Mouse (Mus musculus) gastrocnemius, postnatal 25 days (tissue): Measurements from ENCODE around the gene Lsm10. TPM values are rescaled to one million over a fixed set of nuclear protein-coding genes. Genes with fewer than 3 reads are reported as not detected.

ENCODE experiments used
- DNase-seq: peaks from one replicate; pipeline ENCODE4 v3.0.0; 2022
- total RNA-seq, 2 experiments: library from RNA; stranded (reverse); gene quantifications; 1 replicate in 1 of 2; 2 replicates in 1 of 2; pipeline ENCODE4 v1.2.3; 2021

The Lsm10 gene
- total RNA-seq, 2 experiments from 2014 or later = 6.7 to 7.6 TPM

DNA sequence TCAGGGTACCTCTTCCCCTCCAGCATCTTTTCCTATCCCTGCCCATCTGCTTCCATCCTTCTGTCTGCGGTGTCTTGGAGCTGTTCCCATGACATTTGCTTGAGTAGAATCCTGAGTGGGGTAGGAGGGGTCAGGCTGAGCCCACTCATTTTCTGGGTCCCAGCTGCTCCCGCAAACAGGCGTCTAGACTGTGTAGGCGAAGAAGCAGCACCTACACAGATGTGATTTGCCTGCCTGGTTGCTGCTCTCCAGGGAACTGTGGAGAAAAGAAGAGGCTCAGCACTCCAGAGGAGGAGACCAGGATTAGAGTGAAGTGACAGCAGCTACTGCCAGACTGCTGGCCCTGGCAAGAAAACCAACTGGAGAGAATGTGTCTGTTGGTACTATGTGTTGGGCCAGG is 22.2 kb downstream of the Lsm10 start:
- DNase-seq = no peak

DNA sequence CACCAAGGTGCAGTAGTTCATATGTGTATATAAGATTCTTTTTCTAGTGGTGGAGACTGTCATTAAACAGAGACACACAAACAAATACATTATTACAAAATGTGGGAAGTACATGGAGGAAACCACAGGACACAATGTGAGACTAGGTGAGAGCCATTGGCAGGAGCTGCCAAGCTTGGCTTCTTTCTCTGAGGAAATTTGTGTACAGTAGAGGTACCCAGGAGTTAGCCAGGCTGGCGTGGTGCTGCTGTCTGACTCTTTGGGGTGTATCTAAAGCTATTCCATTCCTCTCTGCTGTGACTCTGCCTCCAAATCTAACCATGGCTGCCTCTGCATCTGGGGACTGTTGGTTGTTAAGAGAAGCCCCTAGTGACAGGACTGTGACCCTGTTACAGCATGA is 22.6 kb downstream of the Lsm10 start:
- DNase-seq = no peak

DNA sequence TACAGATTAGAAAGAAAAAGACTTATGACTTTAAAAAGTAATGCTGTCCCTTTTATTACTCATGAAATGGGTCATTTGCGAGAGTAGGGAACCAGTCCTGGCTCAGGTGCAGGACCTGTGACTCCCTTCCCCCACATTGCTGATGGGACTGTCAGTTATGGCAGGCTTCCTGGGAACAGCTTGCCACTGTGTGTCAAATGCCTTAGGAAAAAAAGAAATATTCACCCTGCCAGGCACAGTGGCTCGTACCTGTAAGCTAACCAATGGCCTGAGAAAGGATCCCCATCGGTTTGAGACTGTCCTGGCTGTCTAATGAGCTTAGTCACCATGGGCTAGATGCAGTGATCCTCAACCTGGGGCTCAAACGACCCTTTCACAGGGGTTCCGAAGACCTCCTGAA is 23.6 kb downstream of the Lsm10 start:
- no peak for DNase-seq

DNA sequence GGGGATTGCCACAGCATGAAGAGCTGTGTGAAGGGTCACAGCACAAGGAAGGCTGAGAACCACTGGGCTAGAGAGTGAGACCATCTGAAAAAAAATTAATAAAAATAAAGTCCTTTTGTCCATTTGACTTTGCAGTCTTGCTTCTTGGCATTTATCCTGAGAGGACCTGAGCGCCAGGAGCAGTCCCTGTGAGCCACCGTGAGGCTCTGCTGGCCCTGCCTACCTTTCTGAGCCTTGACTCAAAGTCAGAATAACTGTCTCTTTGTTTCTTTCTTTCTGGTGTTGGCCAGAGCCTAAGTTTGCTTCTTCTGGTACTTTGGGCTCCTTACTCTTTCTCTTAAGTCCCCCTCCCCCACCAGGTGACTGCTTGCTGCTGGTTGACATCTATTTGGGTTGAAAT is 24.1 kb downstream of the Lsm10 start:
- DNase-seq = no peak

DNA sequence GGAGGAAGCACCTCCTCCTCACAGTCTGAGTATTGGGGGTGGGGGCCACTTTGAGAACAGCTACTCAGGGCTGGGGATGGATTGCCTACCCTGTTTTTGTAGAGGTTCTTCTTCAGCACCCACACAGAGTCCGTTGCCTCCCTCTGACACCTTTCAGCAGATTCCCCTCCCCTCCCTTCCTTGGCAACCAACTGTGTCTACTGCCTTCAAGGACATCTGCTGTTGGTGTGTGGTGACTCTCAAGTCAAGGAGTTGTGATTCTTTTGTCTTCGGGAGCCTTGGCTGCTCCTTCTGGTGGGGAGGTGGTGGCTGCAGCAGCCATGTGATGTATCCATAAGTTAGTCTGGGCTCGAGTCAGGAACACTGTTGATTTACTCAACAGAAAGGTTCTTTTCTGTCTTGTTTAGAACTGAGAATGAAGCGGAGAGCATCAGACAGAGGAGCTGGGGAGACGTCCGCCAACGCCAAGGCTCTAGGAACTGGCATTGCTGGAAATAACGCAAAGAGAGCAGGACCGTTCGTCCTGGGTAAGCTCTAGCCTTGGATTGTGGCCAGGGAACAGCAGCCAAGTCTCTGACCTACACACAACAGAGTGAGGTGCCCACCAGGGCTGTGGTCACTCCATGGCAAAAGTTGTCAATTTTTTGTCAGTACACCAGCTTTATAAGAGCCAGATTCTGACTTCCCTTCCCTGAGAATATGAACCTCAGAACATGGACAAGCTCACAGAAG is 27.1 kb downstream of the Lsm10 start:
- no peak for DNase-seq

DNA sequence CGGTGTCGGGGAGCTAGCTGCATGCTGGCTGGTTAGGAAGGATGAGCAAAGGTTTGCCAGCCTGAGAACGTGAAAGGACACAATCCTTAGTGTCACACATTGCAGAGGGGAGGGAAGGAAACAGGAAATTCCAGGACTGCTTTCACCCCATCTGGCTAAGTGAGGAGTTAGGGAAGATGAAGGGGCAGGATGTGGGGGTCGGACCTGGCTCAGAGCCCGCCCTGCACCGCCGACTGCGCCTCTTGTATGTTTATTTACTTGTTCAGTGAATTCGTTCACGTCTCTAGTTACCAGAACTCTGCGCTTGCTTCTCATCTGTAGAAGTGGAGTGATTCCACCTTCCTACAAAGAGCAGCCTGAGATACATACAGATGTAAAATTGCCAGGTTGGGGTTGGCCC is 34.1 kb downstream of the Lsm10 start:
- no peak for DNase-seq

DNA sequence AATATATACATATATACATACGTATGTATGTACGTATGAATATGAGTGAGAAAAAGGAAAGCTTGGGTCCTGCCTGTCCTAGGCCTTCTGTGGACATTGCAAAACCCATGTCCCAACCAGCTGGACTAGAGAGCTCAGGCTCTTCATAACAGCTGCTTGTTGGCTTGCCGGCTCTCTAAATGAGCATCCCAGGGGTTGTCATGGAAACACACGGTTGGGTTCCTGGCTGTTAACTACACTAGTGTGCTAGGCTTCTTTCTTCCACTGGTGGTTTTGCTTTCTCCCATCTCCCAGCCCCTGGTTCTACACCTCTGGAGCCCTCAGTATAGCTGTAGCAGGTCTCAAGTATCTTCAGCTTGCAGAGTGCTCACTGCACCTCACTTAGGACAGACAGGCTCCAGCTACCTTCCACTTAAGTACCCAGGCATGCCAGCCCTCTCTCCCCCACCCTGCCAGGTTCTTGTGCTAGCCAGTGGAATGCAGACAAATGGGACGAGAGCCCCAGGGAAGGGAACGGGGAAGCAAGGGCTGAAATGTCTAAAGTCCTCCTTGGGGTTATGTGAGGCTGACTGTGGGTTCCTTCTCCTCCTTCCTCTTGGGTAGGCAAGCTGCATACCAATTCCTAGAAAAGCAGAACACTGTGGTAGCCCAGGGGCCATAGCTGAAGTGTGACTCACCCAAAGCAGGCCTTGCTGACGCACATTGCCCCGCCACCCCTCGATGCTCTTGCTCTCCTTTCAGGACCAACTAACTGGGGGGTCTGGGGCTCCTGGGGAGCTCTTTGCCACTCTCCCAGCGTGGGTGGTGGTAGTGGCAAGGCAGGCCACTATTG is 35.1 kb downstream of the Lsm10 start:
- DNase-seq = peak; percentile 41

DNA sequence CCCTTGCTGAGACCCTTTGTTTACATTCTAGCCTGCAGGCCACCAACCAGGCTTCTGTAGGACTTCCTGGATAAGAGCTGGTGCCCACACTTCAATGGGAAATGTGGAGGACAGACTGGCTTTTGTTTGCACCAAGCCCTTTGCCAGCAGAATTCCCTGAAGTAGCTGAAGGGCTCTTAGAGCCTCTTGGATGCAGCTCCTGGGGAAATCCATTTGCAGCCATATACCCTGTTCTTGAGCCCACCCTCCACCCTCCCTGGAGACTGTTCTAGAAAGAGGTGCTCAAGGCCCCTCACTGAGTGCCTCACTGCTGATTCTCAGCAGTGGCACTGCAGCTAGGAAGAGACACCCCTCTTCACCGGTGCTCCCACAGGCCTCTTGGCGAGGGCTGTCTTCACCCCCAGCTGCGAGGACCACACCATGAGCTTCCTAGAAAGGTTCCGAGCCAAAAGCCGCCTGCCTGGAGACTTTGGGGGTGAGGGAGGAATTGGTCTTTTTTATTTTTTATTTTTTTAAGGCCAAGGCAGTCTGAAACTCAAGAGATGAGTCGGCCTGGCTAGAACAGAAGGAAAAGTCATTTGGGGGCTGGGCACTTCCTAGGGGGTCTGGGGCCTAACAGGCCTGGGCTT is 36.3 kb downstream of the Lsm10 start:
- DNase-seq = no peak

DNA sequence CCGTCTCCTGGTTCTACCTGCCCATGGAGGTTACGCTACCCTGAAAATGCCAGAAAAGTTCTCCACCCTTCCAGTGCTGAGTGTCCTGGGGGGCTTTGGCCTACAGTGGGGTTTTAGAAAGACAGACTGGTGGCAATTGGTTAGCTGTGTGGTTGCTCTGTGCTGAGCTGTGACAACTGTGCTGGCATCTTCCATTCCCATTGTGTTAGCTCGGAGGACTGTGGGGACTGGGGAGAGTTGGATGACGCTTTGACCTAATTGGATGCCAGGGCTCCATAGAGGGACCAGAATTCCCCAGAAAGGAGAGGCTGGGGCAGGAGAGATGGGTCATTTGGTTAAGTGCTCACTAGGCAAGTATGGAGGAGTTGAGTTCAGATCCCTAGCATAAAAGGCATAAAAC is 37.8 kb downstream of the Lsm10 start:
- no peak for DNase-seq

DNA sequence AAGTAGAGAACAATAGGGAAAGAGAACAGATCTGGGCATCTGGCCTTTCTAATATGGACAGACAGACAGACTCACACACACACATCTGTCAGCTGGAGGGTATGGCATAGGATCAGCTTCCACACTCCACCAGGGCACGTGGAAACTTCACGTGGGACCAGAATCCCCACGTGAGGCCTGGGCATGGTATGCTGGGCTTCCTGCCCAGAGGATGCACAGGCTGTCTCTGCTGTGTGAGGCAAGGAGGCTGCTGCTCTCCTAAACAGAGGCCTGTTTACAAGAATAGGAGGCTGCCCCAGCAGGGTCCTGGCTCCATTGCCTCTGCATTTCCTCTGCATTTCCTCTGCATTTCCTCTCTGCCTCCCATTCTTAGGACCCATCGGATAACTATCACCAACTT is 38.2 kb downstream of the Lsm10 start:
- no peak for DNase-seq

DNA sequence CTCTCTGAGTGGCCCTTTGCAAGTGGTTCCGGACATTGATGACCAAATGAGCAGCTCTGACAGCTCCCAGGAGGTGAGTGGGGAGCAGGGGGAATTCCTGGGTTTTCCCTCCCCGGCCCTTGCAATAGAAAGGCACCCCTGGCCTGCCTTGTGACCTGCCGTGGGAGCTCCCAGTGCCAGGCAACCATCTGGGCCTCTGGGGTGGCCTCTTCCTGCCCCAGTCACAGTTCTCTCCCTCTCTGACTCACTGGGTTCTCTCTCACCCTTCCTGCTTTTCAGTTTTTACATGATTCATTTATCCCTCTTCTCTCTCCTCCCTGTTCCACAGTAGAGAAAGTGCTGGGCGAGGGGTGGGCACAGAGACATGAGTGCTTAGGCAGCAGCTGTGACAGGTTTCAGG is 41.4 kb downstream of the Lsm10 start:
- DNase-seq = no peak

DNA sequence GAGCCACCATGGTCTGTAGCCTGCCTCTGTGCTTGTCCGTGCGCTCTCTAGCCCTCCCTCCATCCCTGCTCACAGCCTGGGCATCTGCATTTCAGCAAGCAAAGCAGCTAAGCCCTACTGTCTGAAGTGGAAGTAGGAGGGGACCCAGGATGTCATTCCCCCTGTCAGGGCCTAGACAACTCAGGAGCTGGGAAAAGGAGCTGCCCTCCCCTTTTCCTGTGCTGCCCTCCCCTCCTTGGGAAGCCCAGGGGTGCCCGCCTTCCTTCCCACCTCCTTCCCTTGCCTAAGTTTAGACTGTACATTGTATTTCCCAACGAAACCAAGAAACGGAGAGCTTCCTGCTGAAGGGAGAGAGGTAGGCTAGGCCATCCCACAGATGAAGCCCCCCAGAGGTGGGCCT is 44.6 kb downstream of the Lsm10 start:
- DNase-seq = no peak

DNA sequence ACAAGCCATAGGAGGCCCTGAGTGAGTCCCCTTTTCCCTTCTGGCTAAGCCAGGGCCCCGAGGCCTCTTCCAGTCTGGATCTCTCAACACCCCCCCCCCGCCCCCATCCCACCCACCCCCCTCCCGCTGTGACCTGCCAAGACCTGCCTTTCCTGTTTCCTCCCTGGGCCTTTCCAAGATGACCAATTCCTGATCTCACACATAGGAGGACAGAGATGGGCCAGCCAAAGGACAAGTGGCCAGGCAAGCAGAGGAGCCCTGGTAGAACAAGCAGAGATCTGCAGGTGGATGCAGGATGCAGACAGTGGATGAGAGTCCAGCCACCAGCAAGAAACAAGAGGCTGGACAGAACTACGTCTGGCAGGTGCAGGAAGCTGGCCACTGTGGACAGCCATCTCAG is 49.0 kb downstream of the Lsm10 start:
- no peak for DNase-seq

DNA sequence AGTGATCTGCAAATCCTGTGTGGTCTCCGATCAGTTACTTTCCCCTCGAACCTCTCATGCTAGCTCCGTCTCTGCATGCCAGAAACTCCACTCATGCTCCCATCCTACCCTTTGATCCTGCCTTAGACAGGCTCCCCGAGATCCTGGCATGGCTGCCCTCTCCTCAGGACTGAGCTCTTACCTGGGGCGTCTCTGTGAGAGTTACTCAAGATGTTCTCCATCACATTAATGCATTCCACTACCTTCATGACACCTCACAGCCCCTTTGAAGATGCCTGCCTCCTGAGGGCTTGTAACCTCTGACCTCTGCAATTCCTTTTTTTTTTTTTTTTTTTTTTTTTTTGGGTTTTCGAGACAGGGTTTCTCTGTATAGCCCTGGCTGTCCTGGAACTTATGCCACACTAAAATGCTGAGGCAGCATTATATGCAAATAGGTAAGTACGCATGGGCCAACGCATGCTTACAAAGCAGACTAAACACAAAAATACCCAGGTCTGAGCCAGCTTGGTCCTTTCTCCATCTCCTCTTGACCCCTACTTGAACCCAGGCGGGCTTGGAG is 50.6 kb downstream of the Lsm10 start:
- DNase-seq = no peak

DNA sequence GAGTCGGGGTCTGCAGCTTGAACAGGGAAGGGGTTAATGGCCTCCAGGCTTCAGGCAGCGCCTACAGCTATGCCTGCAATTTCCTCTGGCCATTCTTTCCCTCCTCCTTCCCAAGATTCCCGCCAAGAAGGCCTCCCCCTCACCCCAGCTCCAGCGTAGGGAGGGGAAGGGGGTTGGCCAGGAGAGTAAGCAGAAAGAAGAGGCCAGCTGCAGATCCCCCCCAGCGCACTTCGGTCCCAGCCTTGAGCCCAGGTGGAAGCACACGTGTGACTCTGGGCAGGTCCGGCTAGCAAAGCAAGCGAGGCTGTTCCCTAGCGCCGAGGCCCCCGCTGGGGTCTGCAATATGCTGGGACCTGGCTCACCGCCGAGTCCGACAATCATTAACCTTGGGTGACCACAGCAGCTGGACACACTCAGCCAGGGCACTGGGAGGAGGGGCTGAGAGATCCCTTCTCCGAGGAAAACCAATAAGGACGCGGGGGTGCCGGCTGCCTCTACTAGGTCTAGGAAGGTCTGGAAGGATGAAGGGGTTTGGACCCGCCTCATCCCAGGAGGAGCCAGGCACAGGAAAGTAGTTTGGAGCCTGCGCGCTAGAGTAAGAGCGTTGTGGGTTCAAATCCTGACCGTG is 51.2 kb downstream of the Lsm10 start, which contains the start of gene Eva1b:
Gene Eva1b (plus strand): TSS at position 212 of the 628 bp plus-strand sequence.
- peak; percentile 64 for DNase-seq

Other genes with a start within 250 kb of the Lsm10 start
- gene Csf3r, start 72.1 kb upstream of the Lsm10 start, total RNA-seq = under 1 TPM; 0.13 to 0.21 TPM
- gene Mrps15, start 49.7 kb upstream of the Lsm10 start, total RNA-seq = 10 to 100 TPM; 65.8 to 68.8 TPM
- 1 to 10 TPM in 1 of 2 experiments, under 1 TPM in 1; 0.72 to 2.2 TPM for gene Oscp1, start 38.1 kb upstream of the Lsm10 start, total RNA-seq
- 10 to 100 TPM; 70.8 to 75.6 TPM for gene Stk40, start 7.3 kb downstream of the Lsm10 start, total RNA-seq
- 1 to 10 TPM; 6.3 to 6.8 TPM for gene Eva1b, start 51.1 kb downstream of the Lsm10 start, total RNA-seq
- gene Sh3d21, start 66.9 kb downstream of the Lsm10 start, total RNA-seq = 1 to 10 TPM in 1 of 2 experiments, under 1 TPM in 1; 0.94 to 1.3 TPM
- gene Thrap3, start 106.1 kb downstream of the Lsm10 start, total RNA-seq = 10 to 100 TPM; 90.9 to 92.4 TPM
- gene Map7d1, start 159.7 kb downstream of the Lsm10 start, total RNA-seq = 100 to 1,000 TPM; 166 to 187 TPM
- 10 to 100 TPM; 18.0 to 21.0 TPM for gene Trappc3, start 165.7 kb downstream of the Lsm10 start, total RNA-seq
- 1 to 10 TPM in 1 of 2 experiments, under 1 TPM in 1; 0.96 to 3.9 TPM for gene Col8a2, start 190.2 kb downstream of the Lsm10 start, total RNA-seq
- 1 to 10 TPM; 7.4 to 8.4 TPM for gene Adprhl2, start 225.1 kb downstream of the Lsm10 start, total RNA-seq
- gene Tekt2, start 229.1 kb downstream of the Lsm10 start, total RNA-seq = under 1 TPM; 0.31 to 0.88 TPM